Mouse (Mus musculus): ENCODE measurements around the gene Cdc42ep1. TPM values are rescaled to one million over a fixed set of nuclear protein-coding genes. Genes with fewer than 3 reads are reported as not detected.

The Cdc42ep1 gene
- total RNA-seq (2021) (10 to 100 TPM; 30.8 to 37.1 TPM), polyA plus RNA-seq (2012; rRNA removed) (62.3 and 71.8 TPM in 2 replicates)
- long read RNA-seq, transcript Cdc42ep1-201 (3 exons, 2,560 nt) = major isoform, 33 of 36 reads
- long read RNA-seq, partial matches to known transcripts = 3 of 36 reads
- long read RNA-seq, other reads (novel, unspliced or antisense) = 0 of 36 reads

DNA sequence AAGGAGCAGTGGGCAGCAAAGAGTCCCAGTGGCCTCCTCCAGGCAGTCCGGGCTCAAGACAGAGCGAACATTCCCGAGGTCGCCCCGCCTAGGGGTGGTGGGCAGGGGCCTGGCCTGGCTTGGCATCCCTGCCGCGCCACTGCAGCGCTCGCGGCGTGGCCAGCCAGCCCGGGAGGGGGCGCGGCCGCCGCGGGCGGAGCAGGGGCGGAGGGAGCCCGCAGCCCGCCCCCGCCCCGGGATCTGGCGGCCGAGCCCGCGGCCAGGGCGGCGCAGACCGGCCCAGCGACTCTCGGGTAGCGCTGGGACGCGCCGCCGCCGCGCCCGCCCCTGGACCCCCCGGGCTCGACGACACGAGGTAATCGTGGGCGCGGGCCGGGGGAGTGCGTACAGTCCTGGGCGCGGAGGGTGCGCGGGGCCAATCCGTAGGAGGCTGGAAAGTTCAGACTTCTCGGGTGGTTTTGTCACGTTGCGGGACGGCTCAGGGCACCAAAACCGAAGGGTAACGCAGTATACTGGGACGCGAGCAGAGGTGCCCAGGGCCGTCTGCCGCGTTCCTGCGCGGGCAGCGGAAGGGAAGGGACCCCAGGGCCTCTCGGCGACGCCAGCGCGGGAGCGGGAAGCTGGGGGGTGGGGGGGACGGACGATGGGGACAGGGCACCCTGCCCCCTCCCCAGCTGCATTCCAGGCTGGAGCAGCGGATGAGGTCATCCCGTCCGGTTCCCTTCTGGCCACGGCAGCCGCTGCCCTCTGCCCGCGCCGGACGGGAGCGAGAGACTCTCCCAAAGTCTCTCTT is at the start of gene Cdc42ep1:
Cdc42ep1 (plus strand) TSS at position 254 of the 793 bp plus-strand sequence.
- under 1% methylated on average over 80 of the region's 86 CpGs for WGBS
- peaks cover 27% of the 10 kb centered on the region for H3K4me1 ChIP-seq (ENCODE audit: control insufficient read depth, insufficient read depth, low read length)

DNA sequence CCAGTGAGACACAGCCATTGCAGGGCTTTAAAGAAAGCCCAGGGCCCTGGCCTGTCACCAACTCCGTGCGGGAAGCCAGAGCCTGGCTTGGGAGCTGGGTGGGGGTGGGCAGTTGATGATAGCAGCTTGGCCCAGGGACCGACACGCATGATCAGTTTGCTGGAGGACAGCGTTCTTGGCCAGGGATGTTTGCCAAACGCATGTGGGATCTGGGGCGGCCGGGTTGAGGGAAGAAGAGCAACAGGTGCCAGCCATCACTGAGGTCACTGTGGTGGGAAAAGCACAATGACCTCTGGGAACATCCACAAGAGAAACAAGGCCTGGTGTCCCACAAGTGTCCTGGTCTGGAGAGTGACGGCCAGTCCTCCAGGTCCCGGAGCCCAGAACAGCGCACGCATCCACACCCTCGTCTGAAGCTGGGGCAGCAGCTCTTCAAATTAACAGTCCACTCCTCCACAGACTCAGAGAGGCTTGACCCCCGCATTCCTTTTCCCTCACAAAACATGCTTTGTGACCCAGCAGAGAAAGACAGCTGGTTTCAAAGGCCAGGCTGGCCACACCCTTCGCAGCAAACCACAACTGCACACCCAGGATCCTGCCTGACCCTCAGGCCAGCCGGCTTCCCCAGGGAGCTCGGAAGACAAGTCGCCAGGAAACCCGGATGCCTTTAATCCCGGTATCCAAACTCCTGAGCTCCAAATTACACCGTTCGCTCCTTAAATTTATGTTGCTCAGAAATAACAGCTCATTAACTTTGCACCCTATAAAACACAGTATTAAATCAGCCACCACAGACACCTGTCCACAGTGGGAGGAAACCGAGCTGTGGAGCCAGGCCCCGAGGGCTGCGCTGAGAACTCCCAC is 46.0 kb upstream of the Cdc42ep1 start:
- DNase-seq = peak; percentile 70 to 77
- TF ChIP-seq POLR2A (IDR thresholded peaks at IDR 0.05; ENCODE audit: insufficient read depth, low read depth, low read length) (no peak), CTCF (IDR thresholded peaks at IDR 0.05) (no peak), EP300 (IDR thresholded peaks at IDR 0.05; ENCODE audit: insufficient read depth, low read depth, low read length) (no peak)
- 29% methylated on average over 25 of the region's 25 CpGs for WGBS
- Histone ChIP-seq H3K36me3 (ENCODE audit: control insufficient read depth, insufficient read depth, low read length) (peaks cover 2% of the 10 kb centered on the region), H3K27me3 (ENCODE audit: control insufficient read depth, insufficient read depth, low read length) (no peaks in the 10 kb centered on the region), H3K27ac (peak overlapping the region; percentile 57), H3K4me1 (ENCODE audit: control insufficient read depth, insufficient read depth, low read length) (peaks cover 12% of the 10 kb centered on the region), H3K4me3 (peak overlapping the region; percentile 12), H3K9ac (ENCODE audit: low read depth, low read length) (peak overlapping the region; percentile 10; the same call in 1 of the 2 replicates), H3K79me2 (replicated peaks; ENCODE audit: control insufficient read depth, insufficient read depth, low read length) (no peaks in the 10 kb centered on the region; the same call in 1 of the 2 replicates)
- intact Hi-C loops (cut with DNase I) = no loop called here

More for the DNA sequence above, at the start of gene Cdc42ep1:
- Histone ChIP-seq H3K36me3 (ENCODE audit: control insufficient read depth, insufficient read depth, low read length) (peaks cover 10% of the 10 kb centered on the region), H3K79me2 (replicated peaks; ENCODE audit: control insufficient read depth, insufficient read depth, low read length) (peaks cover 12% of the 10 kb centered on the region), H3K27ac (peak within 1 kb of the TSS; percentile 100), H3K9ac (ENCODE audit: low read depth, low read length) (peak within 1 kb of the TSS; percentile 99), H3K4me3 (peak within 1 kb of the TSS; percentile 57), H3K27me3 (ENCODE audit: control insufficient read depth, insufficient read depth, low read length) (no peaks in the 10 kb centered on the region)
- intact Hi-C loops (cut with DNase I) = loop anchor here (1.0 kb wide), 1 partner anchor 10 kb away; no protein-coding TSS in a partner anchor
- DNase-seq = peak; percentile 89 to 90
- TF ChIP-seq EP300 (IDR thresholded peaks at IDR 0.05; ENCODE audit: insufficient read depth, low read depth, low read length) (0 out of 2 replicates have a peak, but pooled peaks have one; percentile 5), POLR2A (IDR thresholded peaks at IDR 0.05; ENCODE audit: insufficient read depth, low read depth, low read length) (peak; percentile 50; the same call in 1 of the 2 replicates), CTCF (IDR thresholded peaks at IDR 0.05) (peak; percentile 38)

DNA sequence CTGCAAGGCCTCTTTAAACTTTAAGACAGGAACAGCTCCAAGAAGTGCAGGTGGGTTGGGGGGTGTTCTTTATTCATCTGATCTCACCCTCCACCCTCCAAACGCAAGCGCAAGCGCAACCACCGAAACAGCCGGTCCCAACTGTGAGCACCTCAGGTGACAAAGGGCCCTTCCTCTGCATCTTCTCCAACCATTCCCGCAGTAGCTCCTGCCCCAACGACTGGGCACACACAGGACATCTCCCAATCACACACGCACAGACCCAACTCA is 45.4 kb upstream of the Cdc42ep1 start:
- no peaks in the 10 kb centered on the region; the same call in 1 of the 2 replicates for H3K79me2 ChIP-seq (replicated peaks; ENCODE audit: control insufficient read depth, insufficient read depth, low read length)
- peaks cover 12% of the 10 kb centered on the region for H3K4me1 ChIP-seq (ENCODE audit: control insufficient read depth, insufficient read depth, low read length)
- H3K27me3 ChIP-seq (ENCODE audit: control insufficient read depth, insufficient read depth, low read length) = no peaks in the 10 kb centered on the region
- peak overlapping the region; percentile 24; the same call in 1 of the 2 replicates for H3K9ac ChIP-seq (ENCODE audit: low read depth, low read length)
- peaks cover 2% of the 10 kb centered on the region for H3K36me3 ChIP-seq (ENCODE audit: control insufficient read depth, insufficient read depth, low read length)
- H3K4me3 ChIP-seq = peak overlapping the region; percentile 12; the same call in 1 of the 2 replicates
- no peak for DNase-seq
- 86% methylated on average over 8 of the region's 8 CpGs for WGBS
- peak overlapping the region; percentile 57 for H3K27ac ChIP-seq
- intact Hi-C loops (cut with DNase I) = no loop called here
- no peak for TF ChIP-seq EP300 (IDR thresholded peaks at IDR 0.05; ENCODE audit: insufficient read depth, low read depth, low read length)
- no peak for TF ChIP-seq POLR2A (IDR thresholded peaks at IDR 0.05; ENCODE audit: insufficient read depth, low read depth, low read length)
- TF ChIP-seq CTCF (IDR thresholded peaks at IDR 0.05) = no peak

DNA sequence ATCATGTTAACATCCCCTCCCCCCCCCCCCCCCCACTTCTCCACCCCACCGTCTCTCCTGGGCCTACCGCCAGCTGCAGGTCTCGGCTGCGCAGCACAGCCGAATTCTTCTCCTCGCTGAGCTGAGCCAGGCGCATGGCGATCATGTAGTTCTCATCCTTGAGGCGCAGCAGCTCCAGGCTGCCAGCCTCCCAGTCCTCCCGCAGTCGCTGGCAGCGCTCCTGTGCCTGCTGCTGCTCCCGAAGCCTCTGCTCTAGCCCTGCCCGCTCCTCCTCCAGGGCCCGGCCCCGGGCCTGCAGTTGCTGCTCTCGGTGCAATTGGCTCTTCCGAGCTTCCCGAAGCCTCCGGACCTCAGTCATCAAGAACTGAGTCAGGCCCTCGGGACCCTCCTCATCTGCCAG is 43.4 kb upstream of the Cdc42ep1 start:
- H3K4me3 ChIP-seq = peak overlapping the region; percentile 36
- peaks cover 2% of the 10 kb centered on the region for H3K36me3 ChIP-seq (ENCODE audit: control insufficient read depth, insufficient read depth, low read length)
- H3K9ac ChIP-seq (ENCODE audit: low read depth, low read length) = peak overlapping the region; percentile 46
- H3K79me2 ChIP-seq (replicated peaks; ENCODE audit: control insufficient read depth, insufficient read depth, low read length) = no peaks in the 10 kb centered on the region; the same call in 1 of the 2 replicates
- DNase-seq = peak in 1 of 2 experiments; percentile 48
- no peaks in the 10 kb centered on the region for H3K27me3 ChIP-seq (ENCODE audit: control insufficient read depth, insufficient read depth, low read length)
- WGBS = 33% methylated on average over 21 of the region's 21 CpGs
- TF ChIP-seq CTCF (IDR thresholded peaks at IDR 0.05) = no peak
- no peak for TF ChIP-seq EP300 (IDR thresholded peaks at IDR 0.05; ENCODE audit: insufficient read depth, low read depth, low read length)
- TF ChIP-seq POLR2A (IDR thresholded peaks at IDR 0.05; ENCODE audit: insufficient read depth, low read depth, low read length) = no peak
- H3K27ac ChIP-seq = peak overlapping the region; percentile 45
- H3K4me1 ChIP-seq (ENCODE audit: control insufficient read depth, insufficient read depth, low read length) = peaks cover 18% of the 10 kb centered on the region
- intact Hi-C loops (cut with DNase I) = no loop called here

DNA sequence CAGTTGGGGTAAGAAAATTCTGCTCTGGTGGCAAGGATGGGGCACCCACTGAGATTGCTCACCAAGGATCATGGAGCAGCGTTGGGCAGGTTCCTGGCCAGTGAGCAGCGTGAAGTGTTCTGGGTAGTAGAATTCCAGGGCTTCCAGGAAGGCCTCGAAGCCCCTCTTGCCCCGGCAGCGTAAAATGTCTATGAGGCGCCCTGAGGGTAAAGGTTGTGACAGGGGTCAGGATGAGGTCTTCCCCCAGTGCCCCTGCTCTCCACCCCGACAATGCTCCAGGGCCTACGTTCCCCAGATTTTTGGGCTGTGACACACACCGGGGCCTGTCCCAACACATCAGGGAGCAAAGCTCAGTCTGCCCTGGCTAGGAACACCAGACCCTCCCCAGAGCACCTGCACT is 40.9 kb upstream of the Cdc42ep1 start:
- DNase-seq = no peak
- Histone ChIP-seq H3K4me3 (peak overlapping the region; percentile 47), H3K27me3 (ENCODE audit: control insufficient read depth, insufficient read depth, low read length) (no peaks in the 10 kb centered on the region), H3K36me3 (ENCODE audit: control insufficient read depth, insufficient read depth, low read length) (peaks cover 2% of the 10 kb centered on the region), H3K27ac (peak overlapping the region; percentile 30), H3K4me1 (ENCODE audit: control insufficient read depth, insufficient read depth, low read length) (peaks cover 21% of the 10 kb centered on the region), H3K79me2 (replicated peaks; ENCODE audit: control insufficient read depth, insufficient read depth, low read length) (no peaks in the 10 kb centered on the region; the same call in 1 of the 2 replicates), H3K9ac (ENCODE audit: low read depth, low read length) (peak overlapping the region; percentile 98)
- TF ChIP-seq CTCF (IDR thresholded peaks at IDR 0.05) (no peak), EP300 (IDR thresholded peaks at IDR 0.05; ENCODE audit: insufficient read depth, low read depth, low read length) (no peak), POLR2A (IDR thresholded peaks at IDR 0.05; ENCODE audit: insufficient read depth, low read depth, low read length) (no peak)
- intact Hi-C loops (cut with DNase I) = no loop called here
- 53% methylated on average over 9 of the region's 9 CpGs for WGBS
